Mouse (Mus musculus) left cerebral cortex, adult 11 months (tissue): Measurements from ENCODE around the gene Gm4792.

Experiments
- DNase-seq: peaks from one replicate; pipeline ENCODE4 v3.0.0; 2022; ENCODE audit warnings: low spot score

Gene Gm4792

GRCm38 (mm10) chr10:94298471-94298870, at the start of gene Gm4792:
Gene Gm4792 (minus strand): TSS chr10:94298703.
- no peak for DNase-seq

GRCm38 (mm10) chr10:94347959-94348358, 49.5 kb upstream of the Gm4792 start:
- DNase-seq: no peak

- DNase-seq: no peak
Observed at GRCm38 (mm10) chr10:94347296-94347695, 48.8 kb upstream of the Gm4792 start.

GRCm38 (mm10) chr10:94346596-94346995, 48.1 kb upstream of the Gm4792 start:
- DNase-seq: no peak

DNA sequence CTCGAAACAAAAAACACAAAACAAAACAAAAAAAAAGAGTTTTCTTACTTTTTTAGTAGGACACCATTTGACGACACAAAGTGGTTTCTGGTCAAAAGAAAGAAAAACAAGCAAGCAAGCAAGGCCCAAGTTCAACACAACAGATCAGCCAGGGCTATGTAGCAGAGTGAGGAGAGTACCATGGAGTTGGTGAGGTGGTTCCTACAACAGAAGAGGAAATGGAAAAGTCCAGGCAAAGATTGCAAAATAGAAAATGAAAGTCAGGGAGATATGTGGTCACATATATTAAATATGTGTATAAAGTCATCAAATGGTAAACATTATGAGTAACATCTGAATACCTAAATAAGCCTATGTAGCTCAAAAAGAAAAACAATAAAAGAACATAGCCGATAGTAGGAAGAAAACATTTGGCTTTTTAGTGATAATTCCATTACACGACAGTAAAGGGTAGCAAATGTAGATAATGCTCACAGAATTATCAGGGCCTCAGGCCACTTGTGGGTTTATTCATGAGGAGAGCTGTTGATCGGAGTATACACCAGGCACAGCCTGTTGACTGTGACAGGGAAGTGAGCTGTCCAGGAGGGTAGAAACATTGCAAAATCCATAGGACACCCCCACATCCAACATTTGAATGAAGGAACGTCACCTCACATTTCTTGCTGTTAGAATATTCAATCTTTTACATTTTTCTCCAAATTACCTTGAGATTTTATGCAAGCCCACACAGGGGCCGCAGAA, 47.2 kb upstream of the Gm4792 start:
- DNase-seq: no peak

GRCm38 (mm10) chr10:94344631-94345417, 46.3 kb upstream of the Gm4792 start:
- DNase-seq: no peak

DNA sequence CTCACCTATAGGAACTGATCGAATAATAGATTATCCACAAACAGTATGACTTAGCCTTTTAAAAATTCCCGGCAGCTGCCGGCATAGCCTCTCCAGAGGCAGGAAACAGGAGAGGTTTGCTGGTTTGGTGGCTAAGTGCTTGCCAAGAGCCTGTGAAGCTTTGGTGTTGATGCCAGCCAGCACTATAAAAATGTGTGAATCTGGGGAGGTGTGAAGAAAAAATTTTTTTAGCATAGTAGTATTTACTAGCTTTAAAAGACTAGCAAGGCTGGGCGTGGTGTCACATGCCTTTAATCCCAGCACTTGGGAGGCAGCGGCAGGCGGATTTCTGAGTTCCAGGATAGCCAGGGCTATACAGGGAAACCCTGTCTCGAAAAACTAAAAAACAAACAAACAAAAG, 45.1 kb upstream of the Gm4792 start:
- peak; percentile 19 for DNase-seq

GRCm38 (mm10) chr10:94342256-94342655, 43.8 kb upstream of the Gm4792 start:
- no peak for DNase-seq

DNA sequence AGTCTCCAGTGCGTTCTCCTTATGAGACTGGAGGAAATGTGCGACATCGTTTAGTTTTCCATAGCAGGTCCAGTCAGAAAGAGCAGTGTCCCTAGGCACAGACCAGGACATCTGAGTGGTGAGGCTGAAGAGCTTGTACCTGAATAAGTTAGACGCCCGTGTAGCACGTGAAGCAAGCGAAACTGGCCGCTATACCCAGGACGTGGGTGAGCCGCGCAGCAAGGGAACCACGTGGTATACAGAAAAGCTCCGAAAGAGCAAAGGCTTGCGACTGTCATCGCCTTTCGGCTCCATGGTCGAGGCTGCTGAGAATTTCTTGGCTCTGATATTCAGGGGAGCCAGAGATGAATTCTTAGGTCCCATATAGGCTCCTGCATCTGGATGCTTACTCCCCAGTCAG, 43.0 kb upstream of the Gm4792 start:
- no peak for DNase-seq

GRCm38 (mm10) chr10:94336071-94336470, 37.6 kb upstream of the Gm4792 start:
- DNase-seq: no peak

DNA sequence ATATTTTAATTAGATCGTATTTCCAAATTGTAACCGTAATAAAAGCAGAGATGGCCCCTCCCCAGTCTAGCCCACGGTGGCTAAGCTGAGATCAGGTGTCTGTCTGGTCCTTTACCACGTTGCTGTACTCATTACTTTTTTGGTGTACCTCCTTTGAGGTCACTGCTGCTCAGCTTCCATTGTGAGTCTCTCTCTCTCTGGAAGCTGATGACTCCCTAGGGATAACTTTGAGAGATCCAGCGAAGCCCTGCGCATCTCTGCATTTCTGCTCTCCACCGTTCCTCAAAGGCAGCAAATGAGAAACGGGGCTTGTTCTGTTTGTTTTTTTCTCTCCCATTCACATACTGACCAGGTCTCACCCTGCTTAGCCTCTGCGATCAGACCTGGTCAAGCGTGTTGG, 36.5 kb upstream of the Gm4792 start:
- no peak for DNase-seq

DNA sequence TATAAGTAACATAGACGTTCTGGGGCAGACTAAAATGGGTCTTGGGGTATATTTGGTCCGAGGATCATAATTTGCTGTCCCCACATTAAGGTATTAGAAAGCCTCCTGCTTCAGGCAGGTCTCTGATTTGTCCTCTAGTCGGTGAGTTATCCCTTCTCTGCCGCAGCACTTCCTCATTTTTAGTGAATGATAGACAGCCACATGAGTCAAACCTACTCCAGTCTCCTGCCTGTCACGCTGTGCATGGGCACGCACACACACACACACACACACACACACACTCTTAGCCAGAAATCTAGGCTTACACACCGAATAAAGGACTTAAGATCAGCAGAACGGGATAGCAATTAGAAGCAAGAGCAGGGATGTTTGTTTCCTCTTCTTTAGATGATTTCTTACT, 34.8 kb upstream of the Gm4792 start:
- no peak for DNase-seq

DNA sequence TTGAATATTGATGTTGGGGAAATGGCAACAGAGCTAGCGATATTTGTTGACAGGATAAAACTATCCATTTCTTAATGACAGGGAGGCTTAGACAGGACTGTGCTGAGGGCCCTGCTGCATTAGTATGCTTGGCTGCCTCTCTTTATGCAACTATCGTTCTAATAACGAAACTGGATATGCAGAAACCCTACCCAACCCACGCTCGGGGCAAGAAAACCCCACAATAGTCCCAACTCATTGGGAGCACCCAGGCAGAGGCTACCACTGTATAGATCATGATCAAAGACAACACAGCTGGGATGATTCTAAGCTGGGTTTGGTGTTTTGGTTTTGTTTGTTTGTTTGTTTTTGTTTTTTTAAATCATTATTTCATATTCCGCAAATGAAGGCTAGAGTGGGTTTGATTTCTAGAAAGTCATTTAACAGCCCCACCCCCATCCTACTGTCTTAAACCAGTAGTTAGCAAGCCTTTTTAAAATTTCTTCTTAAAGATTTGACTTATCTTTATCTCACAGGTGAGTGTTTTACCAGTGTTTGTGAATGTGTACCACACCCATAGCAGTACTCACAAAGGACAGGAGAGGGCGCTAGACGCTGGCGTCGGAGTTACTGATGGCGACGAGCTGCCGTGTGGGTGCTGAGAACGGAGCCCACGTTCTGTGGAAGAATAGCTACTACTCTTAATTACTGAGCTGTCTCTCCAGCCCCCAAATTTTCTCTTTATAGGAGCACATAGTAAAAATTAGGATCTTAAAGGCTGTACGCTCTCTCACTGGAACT, 34.0 kb upstream of the Gm4792 start:
- DNase-seq: no peak

GRCm38 (mm10) chr10:94329962-94330361, 31.5 kb upstream of the Gm4792 start:
- no peak for DNase-seq

- no peak for DNase-seq
Observed at GRCm38 (mm10) chr10:94318574-94318973, 20.1 kb upstream of the Gm4792 start.

GRCm38 (mm10) chr10:94313146-94313545, 14.6 kb upstream of the Gm4792 start:
- no peak for DNase-seq

GRCm38 (mm10) chr10:94312007-94312715, 13.7 kb upstream of the Gm4792 start:
- no peak for DNase-seq

DNA sequence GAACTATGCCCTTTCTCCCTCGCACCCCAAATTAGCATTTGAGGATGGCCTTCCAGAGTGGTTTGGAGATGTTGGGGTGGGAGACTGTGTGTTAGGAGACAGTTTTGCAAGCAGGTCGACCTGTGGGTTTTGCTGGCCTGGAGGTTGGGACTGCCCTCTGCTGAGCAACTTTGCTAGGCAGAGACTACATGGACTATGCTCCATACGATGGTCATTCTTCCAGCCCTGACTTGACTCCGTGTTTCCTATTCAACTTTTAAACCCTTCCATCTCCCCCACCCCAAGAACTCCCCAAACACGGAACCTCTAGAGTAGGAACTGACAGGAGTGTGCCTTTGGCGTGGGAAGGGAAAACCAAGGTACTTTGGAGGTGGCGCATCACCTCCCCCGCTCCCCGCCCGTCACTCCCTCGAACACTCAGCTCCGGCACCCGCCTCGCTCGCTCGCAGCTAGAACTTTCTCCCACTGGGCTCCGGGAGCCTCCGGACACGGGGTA, 13.1 kb upstream of the Gm4792 start, which contains the start of gene Tmcc3:
Tmcc3 (plus strand) TSS at position 439 of the 496 bp plus-strand sequence.
- no peak for DNase-seq

GRCm38 (mm10) chr10:94310499-94311267, 12.2 kb upstream of the Gm4792 start:
- DNase-seq: no peak

- DNase-seq: no peak
Observed at GRCm38 (mm10) chr10:94305526-94305925, 7.0 kb upstream of the Gm4792 start.

- DNase-seq: no peak
Observed at GRCm38 (mm10) chr10:94304064-94304657, 5.7 kb upstream of the Gm4792 start.
